Mouse (Mus musculus) forebrain, embryonic 15.5 days (tissue): ENCODE data around the gene Olfr980. TPM values are rescaled to one million over a fixed set of nuclear protein-coding genes. Genes with fewer than 3 reads are reported as not detected.
"Not testable (repeated sequence)": the region's sequence is repeated elsewhere in the genome, so short reads cannot be mapped to it uniquely, and the experiment has no call there.

Source experiments
- ATAC-seq: fragments of 200-750 bp; cut with Nextera tagmentation; replicated peaks from 2 replicates; pipeline ENCODE4 v1.8.0; 2017; ENCODE audit warnings: mild to moderate bottlenecking, moderate TSS enrichment, moderate library complexity
- H3K27ac ChIP-seq: fragments of 300-500 bp; sonication (generic); replicated peaks from 2 replicates; pipeline ENCODE4 v1.5.1; 2015; ENCODE audit warnings: mild to moderate bottlenecking, inconsistent platforms
- H3K27me3 ChIP-seq: fragments of 300-500 bp; sonication (generic); 2 replicates; pipeline ENCODE4 v1.6.1; 2015; ENCODE audit warnings: inconsistent platforms
- H3K36me3 ChIP-seq: fragments of 300-500 bp; sonication (generic); 2 replicates; pipeline ENCODE4 v1.6.1; 2015; ENCODE audit warnings: mild to moderate bottlenecking, inconsistent platforms
- H3K4me1 ChIP-seq: fragments of 300-500 bp; sonication (generic); 2 replicates; pipeline ENCODE4 v1.6.1; 2015; ENCODE audit warnings: inconsistent platforms
- H3K4me2 ChIP-seq: fragments of 300-500 bp; sonication (generic); replicated peaks from 2 replicates; pipeline ENCODE4 v1.6.1; 2015; ENCODE audit warnings: mild to moderate bottlenecking, inconsistent platforms
- H3K4me3 ChIP-seq: fragments of 300-500 bp; sonication (generic); 2 replicates; pipeline ENCODE4 v1.5.1; 2015; ENCODE audit warnings: mild to moderate bottlenecking, inconsistent platforms
- H3K9ac ChIP-seq: fragments of 300-500 bp; sonication (generic); replicated peaks from 2 replicates; pipeline ENCODE4 v1.6.1; 2015; ENCODE audit warnings: mild to moderate bottlenecking, inconsistent platforms
- H3K9me3 ChIP-seq: fragments of 300-500 bp; sonication (generic); 2 replicates; pipeline ENCODE4 v1.6.1; 2016; ENCODE audit warnings: inconsistent platforms
- WGBS: fragments of 180-500 bp; shearing (Covaris S2); methylation state at CpG from one replicate; pipeline ENCODE4 v1.1.7; 2015; ENCODE audit warnings: mixed read lengths; 5-methylcytosine and 5-hydroxymethylcytosine counted together
- polyA plus RNA-seq: library from polyadenylated mRNA; unstranded; fragments of >200 nt; fragmentation: Nextera tagmentation; extraction: Ambion mirVana; gene quantifications from 2 replicates; pipeline ENCODE4 v1.2.1, GENCODE M21; 2015

The Olfr980 gene
- not detected in 2 replicates for polyA plus RNA-seq

DNA sequence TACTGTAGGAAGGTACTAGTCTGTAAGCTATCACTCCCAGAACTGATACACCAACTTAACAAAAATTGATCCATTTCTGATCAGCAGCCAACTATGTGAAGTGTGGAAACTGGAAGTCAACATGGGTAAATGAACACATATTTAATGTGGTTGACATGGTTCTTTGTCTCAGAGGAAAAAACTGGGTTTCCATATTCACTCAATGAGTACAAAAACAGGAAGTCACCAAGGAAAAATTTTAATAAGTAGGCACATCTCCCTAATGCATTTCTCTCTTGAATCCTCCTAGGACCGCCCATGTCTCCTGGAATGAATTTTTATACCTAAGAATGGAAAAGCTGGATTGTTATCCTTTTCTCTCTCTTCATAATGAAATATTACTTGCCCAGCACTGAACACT, at the start of gene Olfr980:
Olfr980 (minus strand) TSS at position 101 of the 400 bp plus-strand sequence.
- Histone ChIP-seq H3K4me3 (no peak within 1 kb of the TSS), H3K9ac (no peak within 1 kb of the TSS), H3K9me3 (no peaks in the 10 kb centered on the region), H3K4me1 (no peaks in the 10 kb centered on the region), H3K27ac (no peak within 1 kb of the TSS), H3K36me3 (no peaks in the 10 kb centered on the region), H3K27me3 (no peaks in the 10 kb centered on the region), H3K4me2 (no peak within 1 kb of the TSS)
- WGBS, result 96% methylated on average over 1 of the region's 1 CpGs
- no peak for ATAC-seq

GRCm38 (mm10) chr9:40050138-40050537, 40.8 kb upstream of the Olfr980 start:
- Histone ChIP-seq H3K4me3 (no peak overlapping the region), H3K9ac (no peak overlapping the region), H3K27ac (no peak overlapping the region), H3K4me2 (no peak overlapping the region), H3K36me3 (no peaks in the 10 kb centered on the region), H3K9me3 (no peaks in the 10 kb centered on the region), H3K27me3 (no peaks in the 10 kb centered on the region), H3K4me1 (no peaks in the 10 kb centered on the region)
- WGBS, result 95% methylated on average over 19 of the region's 19 CpGs
- ATAC-seq, result no peak

DNA sequence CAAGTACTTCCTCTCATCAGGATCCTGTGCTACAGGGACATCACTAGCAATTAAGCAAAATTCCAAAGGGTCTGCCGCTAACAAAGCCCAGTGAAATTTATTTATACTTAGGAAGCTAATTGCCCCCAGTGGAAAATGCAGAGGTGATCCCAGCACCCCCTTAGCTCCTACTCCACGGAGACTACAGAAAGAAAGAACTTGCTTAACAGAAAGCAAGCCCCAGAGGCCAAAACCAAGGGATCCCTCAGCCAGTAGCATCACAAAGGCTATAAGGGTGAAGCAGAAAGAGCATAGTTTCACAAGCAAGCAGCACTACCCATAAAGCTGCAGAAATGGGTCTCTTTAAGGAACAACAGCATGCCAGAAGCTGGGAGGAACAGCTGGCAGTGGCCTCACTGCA, 11.8 kb upstream of the Olfr980 start, which contains the start of gene Olfr981:
Olfr981 (plus strand) TSS at position 301 of the 400 bp plus-strand sequence.
- no peak within 1 kb of the TSS for H3K4me2 ChIP-seq
- no peaks in the 10 kb centered on the region for H3K27me3 ChIP-seq
- H3K36me3 ChIP-seq, result no peaks in the 10 kb centered on the region
- H3K9me3 ChIP-seq, result no peaks in the 10 kb centered on the region
- H3K27ac ChIP-seq, result no peak within 1 kb of the TSS
- H3K4me1 ChIP-seq, result no peaks in the 10 kb centered on the region
- no peak for ATAC-seq
- no peak within 1 kb of the TSS for H3K9ac ChIP-seq
- WGBS, result 62% methylated on average over 2 of the region's 2 CpGs
- H3K4me3 ChIP-seq, result no peak within 1 kb of the TSS

DNA sequence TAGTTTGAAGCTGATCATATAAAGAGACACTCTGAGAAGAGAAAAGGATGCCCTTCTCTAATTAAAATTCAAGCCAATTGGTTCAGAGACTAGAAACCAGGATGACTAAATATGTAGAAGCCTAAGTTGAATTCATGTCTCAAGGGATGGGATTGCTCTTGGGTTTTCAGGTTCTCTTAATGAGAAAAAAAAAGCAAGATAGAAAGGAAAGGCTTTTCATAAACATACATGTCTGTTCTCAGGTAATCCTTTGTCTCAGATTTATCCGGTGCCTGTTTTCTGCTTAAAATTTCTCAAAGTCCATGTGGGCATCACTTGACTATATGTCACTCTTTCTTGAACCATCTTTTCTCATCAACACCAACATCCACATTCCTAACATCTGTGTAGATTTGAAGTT, 6.0 kb downstream of the Olfr980 start, which contains the start of gene Olfr979:
Olfr979 (minus strand) TSS at position 101 of the 400 bp plus-strand sequence.
- H3K4me1 ChIP-seq, result no peaks in the 10 kb centered on the region
- H3K27me3 ChIP-seq, result no peaks in the 10 kb centered on the region
- H3K27ac ChIP-seq, result no peak within 1 kb of the TSS
- no peaks in the 10 kb centered on the region for H3K9me3 ChIP-seq
- H3K9ac ChIP-seq, result no peak within 1 kb of the TSS
- H3K4me2 ChIP-seq, result no peak within 1 kb of the TSS
- 96% methylated on average over 1 of the region's 1 CpGs for WGBS
- no peak within 1 kb of the TSS for H3K4me3 ChIP-seq
- H3K36me3 ChIP-seq, result no peaks in the 10 kb centered on the region
- no peak for ATAC-seq

DNA sequence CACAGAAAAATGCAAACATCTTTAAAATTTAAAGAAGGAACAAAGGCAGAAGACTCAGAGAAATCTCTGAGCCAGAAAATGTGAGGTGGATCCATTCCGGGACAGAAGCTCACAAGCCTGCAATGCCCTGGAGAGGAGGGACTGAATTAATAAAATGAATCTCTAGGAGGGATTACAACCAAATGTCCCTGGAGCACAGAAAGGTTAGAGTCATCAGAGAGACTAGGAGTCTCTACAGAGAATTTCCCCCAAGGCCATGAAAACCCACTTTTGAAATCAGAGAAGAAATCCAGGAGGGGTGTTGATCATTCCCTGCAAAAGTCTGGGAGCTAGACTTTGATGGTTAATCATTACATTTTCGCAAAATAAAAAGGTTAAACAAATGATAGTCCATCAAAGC, 17.6 kb downstream of the Olfr980 start, which contains the start of gene Olfr978:
Olfr978 (plus strand) TSS at position 301 of the 400 bp plus-strand sequence.
- no peaks in the 10 kb centered on the region for H3K9me3 ChIP-seq
- no peak within 1 kb of the TSS for H3K27ac ChIP-seq
- no peak within 1 kb of the TSS for H3K9ac ChIP-seq
- 88% methylated on average over 2 of the region's 2 CpGs for WGBS
- H3K4me1 ChIP-seq, result no peaks in the 10 kb centered on the region
- ATAC-seq, result no peak
- no peaks in the 10 kb centered on the region for H3K36me3 ChIP-seq
- no peak within 1 kb of the TSS for H3K4me2 ChIP-seq
- H3K27me3 ChIP-seq, result no peaks in the 10 kb centered on the region
- no peak within 1 kb of the TSS for H3K4me3 ChIP-seq

DNA sequence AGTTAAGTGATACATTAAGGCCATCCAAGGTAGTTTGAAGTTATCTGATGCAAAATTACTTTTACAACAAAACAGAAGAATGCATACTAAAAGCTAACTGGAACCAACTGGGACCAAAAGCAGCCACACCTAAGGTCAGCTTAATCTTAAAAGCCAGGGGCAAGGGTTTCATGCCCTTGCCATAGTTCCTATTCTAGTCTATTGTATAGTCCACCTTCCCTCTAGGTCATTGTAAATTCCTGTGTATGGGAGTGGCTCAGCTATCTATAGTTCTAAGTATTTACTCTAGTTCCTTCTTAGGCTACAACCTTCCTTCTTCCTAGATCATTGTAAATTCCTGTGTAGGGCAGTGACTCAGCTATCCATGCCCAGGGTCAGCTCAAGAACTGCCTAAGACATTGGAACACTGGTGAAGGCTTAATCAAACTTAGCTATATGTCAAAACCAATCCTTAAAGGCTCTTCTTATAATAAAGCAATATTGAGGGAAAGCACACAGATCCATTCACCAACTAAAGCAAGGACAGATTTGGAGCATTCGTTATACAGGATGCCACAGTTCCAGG, 32.7 kb downstream of the Olfr980 start:
- not testable (repeated sequence) for H3K4me2 ChIP-seq, H3K9me3 ChIP-seq, H3K4me3 ChIP-seq, H3K4me1 ChIP-seq, H3K9ac ChIP-seq, H3K36me3 ChIP-seq, ATAC-seq, H3K27ac ChIP-seq, H3K27me3 ChIP-seq
- WGBS, result 89% methylated on average over 1 of the region's 1 CpGs

DNA sequence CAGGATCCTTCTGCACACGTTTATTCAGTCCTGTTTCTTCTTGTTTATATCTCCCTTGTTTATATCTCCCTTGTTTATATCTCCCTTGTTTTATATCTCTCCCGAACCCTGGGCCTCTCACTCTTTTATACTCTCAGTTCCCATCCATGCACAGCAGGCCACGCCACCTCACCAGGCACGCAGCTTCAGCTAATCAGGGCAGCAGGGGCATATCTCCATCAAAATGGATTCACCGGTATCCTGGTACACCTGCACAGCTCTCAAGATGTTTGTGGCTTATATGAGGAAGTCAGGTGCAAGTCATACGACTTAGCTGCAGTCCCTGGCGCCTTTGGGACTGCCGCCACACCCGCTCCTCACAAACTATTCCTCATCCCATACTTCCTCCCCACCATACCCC, 48.3 kb downstream of the Olfr980 start, which contains the start of gene Olfr976:
Olfr976 (minus strand) TSS at position 101 of the 400 bp plus-strand sequence.
- not testable (repeated sequence) for H3K27ac ChIP-seq

More for the DNA sequence above, 48.3 kb downstream of the Olfr980 start, which contains the start of gene Olfr976:
- not testable (repeated sequence) for H3K4me1 ChIP-seq, H3K36me3 ChIP-seq, ATAC-seq, H3K4me2 ChIP-seq, H3K9ac ChIP-seq, H3K27me3 ChIP-seq, H3K9me3 ChIP-seq, H3K4me3 ChIP-seq
- WGBS, result 87% methylated on average over 8 of the region's 9 CpGs

Other genes starting within 250 kb of the Olfr980 start
- not detected in 2 replicates for gene Olfr968, start 226.3 kb downstream of the Olfr980 start, polyA plus RNA-seq
- gene Olfr969, start 218.6 kb downstream of the Olfr980 start, polyA plus RNA-seq, result not detected in 2 replicates
- not detected in 2 replicates for gene Olfr970, start 200.7 kb downstream of the Olfr980 start, polyA plus RNA-seq
- gene Olfr971, start 172.7 kb downstream of the Olfr980 start, polyA plus RNA-seq, result not detected in 2 replicates
- not detected in 2 replicates for gene Olfr972, start 143.2 kb downstream of the Olfr980 start, polyA plus RNA-seq
- gene Olfr229, start 102.2 kb downstream of the Olfr980 start, polyA plus RNA-seq, result not detected in 2 replicates
- not detected in 2 replicates for gene Olfr974, start 72.1 kb downstream of the Olfr980 start, polyA plus RNA-seq
- gene Olfr975, start 57.5 kb downstream of the Olfr980 start, polyA plus RNA-seq, result not detected in 2 replicates
- not detected in 2 replicates for gene Olfr976, start 48.4 kb downstream of the Olfr980 start, polyA plus RNA-seq
- gene Olfr978, start 17.5 kb downstream of the Olfr980 start, polyA plus RNA-seq, result not detected in 2 replicates
- gene Olfr979, start 6.1 kb downstream of the Olfr980 start, polyA plus RNA-seq, result not detected in 2 replicates
- gene Olfr981, start 11.9 kb upstream of the Olfr980 start, polyA plus RNA-seq, result not detected in 2 replicates
- not detected in 2 replicates for gene Olfr982, start 64.2 kb upstream of the Olfr980 start, polyA plus RNA-seq
- not detected in 2 replicates for gene Olfr983, start 84.0 kb upstream of the Olfr980 start, polyA plus RNA-seq
- gene Olfr984, start 104.6 kb upstream of the Olfr980 start, polyA plus RNA-seq, result not detected in 2 replicates
- gene Olfr985, start 120.6 kb upstream of the Olfr980 start, polyA plus RNA-seq, result not detected in 2 replicates
- gene Tmem225, start 138.5 kb upstream of the Olfr980 start, polyA plus RNA-seq, result not detected in 2 replicates
- gene Olfr986, start 171.3 kb upstream of the Olfr980 start, polyA plus RNA-seq, result not detected in 2 replicates
- 9.9 and 10.8 TPM in 2 replicates for gene Zfp202, start 182.7 kb upstream of the Olfr980 start, polyA plus RNA-seq